Mouse (Mus musculus): ENCODE measurements around the gene Cdh4.

Gene Cdh4

GRCm38 (mm10) chr2:179467839-179468445, 25.7 kb downstream of the Cdh4 start:
- DNase-seq (ENCODE audit: low read depth) = no peak

GRCm38 (mm10) chr2:179476622-179477021, 34.4 kb downstream of the Cdh4 start:
- no peak for DNase-seq (ENCODE audit: low read depth)

GRCm38 (mm10) chr2:179480800-179481200, 38.6 kb downstream of the Cdh4 start:
- no peak for DNase-seq (ENCODE audit: low read depth)

- no peak for DNase-seq (ENCODE audit: low read depth)
Measured at GRCm38 (mm10) chr2:179481363-179481762, 39.1 kb downstream of the Cdh4 start.

GRCm38 (mm10) chr2:179488526-179489139, 46.4 kb downstream of the Cdh4 start:
- DNase-seq (ENCODE audit: low read depth) = no peak

- DNase-seq (ENCODE audit: low read depth) = no peak
Measured at GRCm38 (mm10) chr2:179491891-179492290, 49.7 kb downstream of the Cdh4 start.

- no peak for DNase-seq (ENCODE audit: low read depth)
Measured at GRCm38 (mm10) chr2:179494276-179494675, 52.0 kb downstream of the Cdh4 start.

GRCm38 (mm10) chr2:179510439-179510838, 68.2 kb downstream of the Cdh4 start:
- DNase-seq (ENCODE audit: low read depth) = no peak

- no peak for DNase-seq (ENCODE audit: low read depth)
Measured at GRCm38 (mm10) chr2:179516559-179516958, 74.3 kb downstream of the Cdh4 start.

GRCm38 (mm10) chr2:179518456-179519032, 76.3 kb downstream of the Cdh4 start:
- DNase-seq (ENCODE audit: low read depth) = no peak

- no peak for DNase-seq (ENCODE audit: low read depth)
Measured at GRCm38 (mm10) chr2:179519161-179519560, 76.9 kb downstream of the Cdh4 start.

GRCm38 (mm10) chr2:179519931-179520330, 77.7 kb downstream of the Cdh4 start:
- DNase-seq (ENCODE audit: low read depth) = no peak

- no peak for DNase-seq (ENCODE audit: low read depth)
Measured at GRCm38 (mm10) chr2:179520941-179521340, 78.7 kb downstream of the Cdh4 start.

GRCm38 (mm10) chr2:179521444-179521843, 79.2 kb downstream of the Cdh4 start:
- DNase-seq (ENCODE audit: low read depth) = no peak

- no peak for DNase-seq (ENCODE audit: low read depth)
Measured at GRCm38 (mm10) chr2:179522141-179522540, 79.9 kb downstream of the Cdh4 start.

GRCm38 (mm10) chr2:179526976-179527375, 84.7 kb downstream of the Cdh4 start:
- no peak for DNase-seq (ENCODE audit: low read depth)

- DNase-seq (ENCODE audit: low read depth) = no peak
Measured at GRCm38 (mm10) chr2:179530436-179531040, 88.3 kb downstream of the Cdh4 start.

- no peak for DNase-seq (ENCODE audit: low read depth)
Measured at GRCm38 (mm10) chr2:179533196-179533595, 91.0 kb downstream of the Cdh4 start.

GRCm38 (mm10) chr2:179533881-179534280, 91.7 kb downstream of the Cdh4 start:
- no peak for DNase-seq (ENCODE audit: low read depth)

- no peak for DNase-seq (ENCODE audit: low read depth)
Measured at GRCm38 (mm10) chr2:179535204-179535603, 93.0 kb downstream of the Cdh4 start.

GRCm38 (mm10) chr2:179536762-179537161, 94.5 kb downstream of the Cdh4 start:
- DNase-seq (ENCODE audit: low read depth) = no peak

- no peak for DNase-seq (ENCODE audit: low read depth)
Measured at GRCm38 (mm10) chr2:179537390-179537789, 95.2 kb downstream of the Cdh4 start.

GRCm38 (mm10) chr2:179537800-179538450, 95.7 kb downstream of the Cdh4 start:
- DNase-seq (ENCODE audit: low read depth) = no peak
